ENCODE assay signal across 30 mouse cellular contexts in the genomic region with DNA sequence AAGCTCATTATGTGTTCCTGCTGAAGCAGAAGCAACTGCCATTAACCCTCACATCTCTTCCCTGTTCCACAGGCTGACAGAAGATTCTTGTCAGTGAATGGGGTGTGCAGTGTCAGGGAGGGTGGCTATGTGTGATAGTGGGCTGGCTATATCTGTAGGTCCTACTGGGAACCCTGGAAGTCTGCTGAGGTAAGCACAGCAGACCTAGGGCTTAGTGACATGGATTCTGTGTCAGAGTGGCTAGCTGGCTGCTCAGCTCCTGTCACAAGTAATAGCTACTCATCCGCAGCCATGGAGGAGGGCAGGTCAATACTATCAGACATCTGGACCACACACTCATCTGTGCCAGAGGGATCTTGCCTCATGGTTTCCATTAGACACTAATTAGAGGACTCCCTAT.
DNase-seq lines count a peak whose midpoint lies in the region; ATAC-seq and TF ChIP-seq lines count a peak whose summit lies in the region.
"Had no signal": no experiment of that assay in that cellular context is flagged by ENCODE, and none has a peak within 500 bp of the region (broad histone marks: within the 10 kb centered on the region; RNA-seq: fewer than 3 reads in every experiment).

No protein-coding gene starts in this region.

- WGBS in forebrain, embryonic 12.5 days, result 67% methylated on average over 1 of the region's 1 CpGs
- WGBS in forebrain, embryonic 11.5 days, result 56% methylated on average over 1 of the region's 1 CpGs
- 30% methylated on average over 1 of the region's 1 CpGs for WGBS in embryonic facial prominence, embryonic 10.5 days
- 47% methylated on average over 1 of the region's 1 CpGs for WGBS in forebrain, embryonic 16.5 days

- H3K9ac ChIP-seq in forebrain, embryonic 12.5 days, result no peak overlapping the region
- no peak overlapping the region for H3K9ac ChIP-seq in forebrain, embryonic 11.5 days (ENCODE audit: low read length)
- H3K9ac ChIP-seq in forebrain, embryonic 16.5 days (replicated peaks; ENCODE audit: low read depth, low read length), result no peak overlapping the region
- H3K9ac ChIP-seq: heart, embryonic 13.5 days; limb, embryonic 12.5 days; midbrain, embryonic 13.5 days; neural tube, embryonic 12.5 days; stomach, embryonic 15.5 days had no signal

- intact Hi-C loops in gastrocnemius, postnatal 14 days (cut with DNase I; ENCODE audit: low total_unique reads), result no loop called here

- H3K4me3 ChIP-seq in forebrain, embryonic 12.5 days (replicated peaks), result no peak overlapping the region
- H3K4me3 ChIP-seq in forebrain, embryonic 11.5 days (ENCODE audit: low read depth, low read length), result no peak overlapping the region
- H3K4me3 ChIP-seq in layer of hippocampus, adult 2 months, result no peak overlapping the region
- H3K4me3 ChIP-seq in embryonic facial prominence, embryonic 10.5 days, result no peak overlapping the region
- H3K4me3 ChIP-seq in forebrain, embryonic 16.5 days (replicated peaks; ENCODE audit: low read length), result no peak overlapping the region
- H3K4me3 ChIP-seq: erythroblast, embryonic 14.5 days; heart, embryonic 13.5 days; limb, embryonic 12.5 days; midbrain, embryonic 13.5 days; neural tube, embryonic 12.5 days; stomach, embryonic 15.5 days had no signal

- no peak overlapping the region for H3K27ac ChIP-seq in forebrain, embryonic 12.5 days
- no peak overlapping the region for H3K27ac ChIP-seq in forebrain, embryonic 11.5 days (ENCODE audit: low read depth, low read length)
- peak overlapping the region; percentile 23; the same call in 1 of the 2 replicates for H3K27ac ChIP-seq in layer of hippocampus, adult 2 months
- H3K27ac ChIP-seq in embryonic facial prominence, embryonic 10.5 days (replicated peaks), result no peak overlapping the region
- H3K27ac ChIP-seq in forebrain, embryonic 16.5 days (ENCODE audit: low read length), result no peak overlapping the region
- H3K27ac ChIP-seq: heart, embryonic 13.5 days; limb, embryonic 12.5 days; midbrain, embryonic 13.5 days; neural tube, embryonic 12.5 days; stomach, embryonic 15.5 days had no signal

- H3K4me1 ChIP-seq in forebrain, embryonic 12.5 days, result peaks cover 28% of the 10 kb centered on the region
- peaks cover 13% of the 10 kb centered on the region; the same call in 1 of the 2 replicates for H3K4me1 ChIP-seq in forebrain, embryonic 11.5 days (replicated peaks; ENCODE audit: control insufficient read depth, insufficient read depth, low read length)
- H3K4me1 ChIP-seq in embryonic facial prominence, embryonic 10.5 days, result peaks cover 24% of the 10 kb centered on the region
- peaks cover 10% of the 10 kb centered on the region for H3K4me1 ChIP-seq in forebrain, embryonic 16.5 days (replicated peaks; ENCODE audit: control insufficient read depth, insufficient read depth, low read length)
- H3K4me1 ChIP-seq: stomach, embryonic 15.5 days had no signal

- H3K4me2 ChIP-seq in forebrain, embryonic 12.5 days, result no peak overlapping the region
- H3K4me2 ChIP-seq in forebrain, embryonic 11.5 days (ENCODE audit: low read depth, low read length, severe bottlenecking), result no peak overlapping the region
- no peak overlapping the region for H3K4me2 ChIP-seq in forebrain, embryonic 16.5 days (ENCODE audit: low read length)
- H3K4me2 ChIP-seq: heart, embryonic 13.5 days; limb, embryonic 12.5 days; liver, embryonic 11.5 days; midbrain, embryonic 13.5 days; neural tube, embryonic 12.5 days; stomach, embryonic 15.5 days had no signal

- H3K36me3 ChIP-seq in forebrain, embryonic 12.5 days (replicated peaks), result no peaks in the 10 kb centered on the region
- no peaks in the 10 kb centered on the region for H3K36me3 ChIP-seq in forebrain, embryonic 11.5 days (ENCODE audit: control insufficient read depth, insufficient read depth, low read length)
- peaks cover 8% of the 10 kb centered on the region; the same call in 1 of the 2 replicates for H3K36me3 ChIP-seq in embryonic facial prominence, embryonic 10.5 days (replicated peaks)
- H3K36me3 ChIP-seq in forebrain, embryonic 16.5 days (ENCODE audit: control insufficient read depth, insufficient read depth), result no peaks in the 10 kb centered on the region
- H3K36me3 ChIP-seq: heart, embryonic 13.5 days; midbrain, embryonic 13.5 days; neural tube, embryonic 12.5 days; stomach, embryonic 15.5 days had no signal

- no peak for DNase-seq in forebrain, embryonic 11.5 days (ENCODE audit: low spot score)
- no peak for DNase-seq in layer of hippocampus, adult 2 months (ENCODE audit: low spot score in 2 of 2)
- DNase-seq in layer of hippocampus, postnatal 14 days (ENCODE audit: low spot score in 2 of 2), result no peak
- DNase-seq in embryonic facial prominence, embryonic 10.5 days (ENCODE audit: low spot score), result peak; percentile 29
- no peak for DNase-seq in gastrocnemius, postnatal 14 days
- DNase-seq: adrenal gland, adult 2 months; cerebellum, adult 11 months; cerebellum, adult 9-11 months; heart, adult 18-20 months; heart, postnatal 14 days; kidney, adult 9 months; kidney, postnatal 14 days; layer of hippocampus, postnatal 36 days; lung, adult 18-20 months; thymus, adult 18-20 months; thymus, postnatal 36 days had no signal

- peak; percentile 34 for ATAC-seq in forebrain, embryonic 12.5 days (ENCODE audit: low FRiP score)
- no peak for ATAC-seq in forebrain, embryonic 11.5 days (replicated peaks; ENCODE audit: low FRiP score)
- ATAC-seq in forebrain, embryonic 16.5 days, result peak; percentile 68
- no peak for ATAC-seq in monocyte, adult 5-6 weeks (replicated peaks; ENCODE audit: insufficient number of reproducible peaks, low FRiP score, low TSS enrichment, poor library complexity, severe bottlenecking)
- ATAC-seq: CD4-positive, CD25-positive, alpha-beta regulatory T cell, adult 4 months; hindbrain, embryonic 16.5 days; intestine, embryonic 16.5 days; midbrain, embryonic 13.5 days; Patski had no signal

- 0 out of 2 replicates have a peak, but pooled peaks cover 8% of the 10 kb centered on the region for H3K27me3 ChIP-seq in forebrain, embryonic 12.5 days
- H3K27me3 ChIP-seq in forebrain, embryonic 11.5 days (ENCODE audit: control insufficient read depth, insufficient read depth, low read length), result no peaks in the 10 kb centered on the region
- 0 out of 2 replicates have a peak, but pooled peaks cover 6% of the 10 kb centered on the region for H3K27me3 ChIP-seq in embryonic facial prominence, embryonic 10.5 days (replicated peaks; ENCODE audit: low read depth, poor library complexity, severe bottlenecking)
- H3K27me3 ChIP-seq in forebrain, embryonic 16.5 days (replicated peaks; ENCODE audit: control insufficient read depth, insufficient read depth, low read length), result no peaks in the 10 kb centered on the region
- H3K27me3 ChIP-seq: heart, embryonic 13.5 days; limb, embryonic 12.5 days; neural tube, embryonic 12.5 days; Patski; stomach, embryonic 15.5 days had no signal

- no peaks in the 10 kb centered on the region for H3K9me3 ChIP-seq in forebrain, embryonic 12.5 days
- no peaks in the 10 kb centered on the region for H3K9me3 ChIP-seq in forebrain, embryonic 11.5 days (ENCODE audit: control insufficient read depth, low read length)
- no peaks in the 10 kb centered on the region for H3K9me3 ChIP-seq in embryonic facial prominence, embryonic 10.5 days
- no peaks in the 10 kb centered on the region for H3K9me3 ChIP-seq in forebrain, embryonic 16.5 days (ENCODE audit: control insufficient read depth, low read length)
- H3K9me3 ChIP-seq: heart, embryonic 13.5 days; limb, embryonic 12.5 days; midbrain, embryonic 13.5 days; neural tube, embryonic 12.5 days; stomach, embryonic 15.5 days had no signal

- TF ChIP-seq CTCF in layer of hippocampus, adult 2 months (conservative IDR thresholded peaks at IDR 0.05), result no peak

Comparison
In these comparisons a context has a peak if more than half of its experiments do, and no peak if none do; other contexts are left out.
1. ATAC-seq: peak in forebrain, embryonic 12.5 days (single experiment) and forebrain, embryonic 16.5 days (single experiment); none in forebrain, embryonic 11.5 days (single experiment) and monocyte, adult 5-6 weeks (single experiment).